Mouse (Mus musculus) monocyte, adult 5-6 weeks (primary cell): ENCODE measurements around the gene Mprip. TPM values are rescaled to one million over a fixed set of nuclear protein-coding genes. Genes with fewer than 3 reads are reported as not detected.

Experiments
- ATAC-seq: fragments of 153-309, 156-312 bp; replicated peaks from 2 replicates; pipeline ENCODE4 v1.8.0; 2017; ENCODE audit warnings: mild to moderate bottlenecking; ENCODE audit not compliant: low TSS enrichment, insufficient number of reproducible peaks, severe bottlenecking, poor library complexity, low FRiP score
- total RNA-seq: library from RNA; stranded (forward); fragments of 200-1000, 200-491, 200-594 nt; gene quantifications from 3 replicates; pipeline ENCODE4 v1.2.3, GENCODE M21; 2017

Gene Mprip
- total RNA-seq, 1 experiment from 2014 or later = 38.2 TPM

DNA sequence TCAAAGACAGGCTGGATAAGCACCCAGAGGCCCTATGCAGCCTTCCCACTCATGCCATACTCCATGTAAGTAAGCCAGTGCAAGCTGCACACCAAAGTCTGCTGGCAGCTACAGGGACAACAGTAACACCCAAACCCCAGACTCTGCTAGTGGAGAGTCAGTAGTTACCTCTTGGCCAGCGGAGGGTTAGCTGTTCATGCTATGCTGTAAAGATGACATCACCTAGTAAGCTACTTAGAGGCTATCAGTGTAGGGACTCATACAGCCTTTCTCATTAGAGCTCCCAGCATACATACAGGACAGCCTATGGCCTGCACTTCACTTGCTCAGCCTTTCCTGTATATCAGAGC lies 117.7 kb downstream of the Mprip start:
- no peak for ATAC-seq

DNA sequence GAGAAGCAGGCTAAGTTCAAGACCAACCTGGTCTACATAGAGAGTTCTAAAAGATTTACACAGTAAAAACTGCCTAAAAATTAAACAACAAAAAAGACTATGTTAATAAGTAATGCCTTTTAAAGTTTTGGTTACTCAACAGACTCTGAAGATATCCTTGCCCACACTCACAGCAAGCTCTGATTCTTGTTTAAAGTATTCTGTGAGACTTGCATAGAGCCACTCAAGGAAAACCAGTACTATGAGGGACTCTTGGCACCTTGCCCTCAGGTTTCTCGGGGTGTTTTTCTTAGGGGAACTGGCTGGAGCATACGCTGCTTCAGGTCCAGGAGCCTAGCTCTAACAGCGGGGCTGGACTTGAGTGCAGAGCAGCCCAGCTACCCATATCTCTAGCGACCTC lies 118.3 kb downstream of the Mprip start:
- no peak for ATAC-seq

DNA sequence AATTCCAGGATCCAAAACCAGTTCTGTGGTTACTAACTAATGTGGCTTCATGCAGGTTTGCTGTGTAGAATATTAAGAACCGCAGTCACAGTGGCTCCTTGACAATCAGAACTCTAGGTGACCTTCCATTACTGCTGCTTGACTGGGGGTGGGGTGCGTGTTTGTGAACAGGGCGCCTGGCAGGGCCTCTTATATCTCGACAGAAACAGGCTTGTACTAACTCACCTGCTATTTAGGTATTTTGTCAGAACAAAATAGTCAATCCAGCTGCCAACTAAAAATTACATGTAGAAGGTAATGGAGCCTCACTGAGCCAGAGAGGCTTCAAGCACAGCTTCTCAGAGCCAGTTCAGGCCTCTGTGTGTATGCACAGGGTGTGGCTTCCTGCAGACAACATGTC lies 119.1 kb downstream of the Mprip start:
- no peak for ATAC-seq

DNA sequence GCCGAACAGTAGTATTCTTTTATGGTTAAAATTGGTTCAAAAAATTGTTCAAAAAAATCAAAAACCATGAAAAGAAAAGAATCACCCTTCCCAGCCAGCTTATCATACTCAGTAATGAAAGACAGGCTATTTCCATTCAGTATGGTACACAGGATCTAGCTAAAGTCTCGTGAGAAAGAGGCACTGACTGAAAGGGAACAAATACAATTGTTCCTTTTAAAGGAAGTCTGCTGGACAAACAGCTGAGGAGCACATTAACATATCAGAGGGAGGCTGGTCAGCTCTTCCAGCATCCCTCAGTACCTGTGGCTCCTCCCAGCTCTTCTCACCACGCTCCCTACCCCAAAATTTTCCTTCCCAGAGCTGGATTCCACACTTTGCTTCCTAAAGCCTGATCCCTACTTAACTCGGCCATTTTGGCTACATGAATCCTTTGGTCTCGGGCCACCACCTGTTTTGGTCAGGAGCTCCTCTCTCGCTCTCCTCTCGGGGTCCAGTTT lies 121.0 kb downstream of the Mprip start:
- no peak for ATAC-seq

DNA sequence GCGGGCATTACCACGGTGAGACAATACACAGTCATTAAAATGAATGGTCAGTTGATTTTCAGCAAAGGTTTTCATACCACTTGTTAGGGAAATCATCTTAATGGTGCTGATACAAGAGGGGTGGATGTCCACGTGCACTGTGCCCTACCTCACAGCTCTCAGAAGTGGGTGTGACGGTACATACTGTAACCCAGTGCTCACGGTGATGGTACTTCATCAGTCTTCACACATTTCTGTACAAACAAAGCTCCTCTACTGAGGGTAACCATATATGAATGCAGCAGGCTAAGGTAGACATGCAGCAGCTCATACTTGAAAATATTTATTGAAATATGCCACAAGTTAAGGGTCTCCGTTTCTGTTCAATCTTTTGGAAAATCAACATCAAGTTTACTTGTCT lies 122.5 kb downstream of the Mprip start:
- ATAC-seq = no peak

DNA sequence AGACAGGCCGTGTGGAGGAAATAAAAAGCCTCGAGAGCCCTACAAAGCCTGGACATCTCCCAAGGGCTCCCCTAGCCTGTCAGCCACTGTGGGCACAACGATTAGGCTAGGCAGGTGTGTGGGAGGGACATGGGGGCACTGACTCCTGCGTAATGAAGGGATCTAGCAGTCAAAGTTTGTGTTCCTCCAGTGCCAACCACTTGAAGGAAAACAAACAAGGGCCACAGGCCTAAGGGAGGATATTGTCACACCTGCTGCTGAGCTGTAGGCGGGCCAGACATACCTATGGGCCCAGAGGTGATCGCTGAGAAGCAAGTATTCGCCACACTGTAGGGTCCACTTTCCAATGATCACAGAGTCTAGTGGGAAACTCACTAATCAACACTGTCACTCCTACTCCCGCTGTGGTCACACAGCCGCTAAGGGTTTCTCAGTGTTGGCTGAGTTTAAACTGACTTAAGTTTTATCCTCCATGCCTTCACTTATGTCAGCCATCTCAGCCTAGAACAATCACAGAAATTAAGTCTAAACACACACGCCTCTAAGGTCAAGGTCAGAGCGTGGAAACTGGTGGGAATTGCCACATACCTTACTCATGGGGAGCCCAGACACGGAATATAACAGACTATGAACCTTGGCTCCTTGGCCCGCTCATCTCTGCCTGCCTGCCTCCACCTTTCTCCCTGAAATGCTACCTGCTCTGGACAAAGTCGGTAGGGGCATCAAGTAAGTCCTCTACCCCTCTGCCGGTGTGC lies 125.5 kb downstream of the Mprip start:
- ATAC-seq = no peak

DNA sequence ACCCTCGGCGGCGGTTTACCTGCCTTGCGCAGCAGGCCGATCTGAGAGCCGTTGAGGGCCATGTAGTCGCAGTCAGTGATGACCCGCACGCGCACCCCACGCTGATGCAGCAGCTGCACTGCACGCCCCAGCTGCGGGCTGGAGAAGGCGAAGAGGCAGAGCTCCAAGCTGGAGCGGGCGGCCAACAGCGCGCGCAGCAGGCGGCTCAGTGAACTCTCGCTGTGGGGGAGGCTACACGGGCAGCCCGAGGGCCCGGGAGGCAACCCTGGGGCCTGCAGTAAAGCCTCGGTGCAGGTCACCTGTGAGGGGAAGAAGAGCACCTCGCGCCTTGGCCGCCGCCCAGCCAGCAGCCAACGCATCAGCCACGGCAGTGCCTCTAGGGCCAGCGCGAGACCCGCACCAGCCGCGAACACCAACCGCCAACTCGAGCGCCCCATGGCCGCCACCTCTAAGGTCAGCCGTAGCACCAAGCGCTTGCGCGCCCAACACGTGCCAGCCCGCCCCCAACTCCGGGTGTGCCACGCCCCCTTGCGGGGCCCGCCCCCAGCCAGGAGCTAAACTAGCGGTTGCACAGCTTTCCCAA lies 126.2 kb downstream of the Mprip start, which contains the start of gene Pld6:
TSS of gene Pld6 (minus strand) at position 447 of the 583 bp plus-strand sequence.
- 0 out of 2 replicates have a peak, but pooled peaks have one; percentile 7 for ATAC-seq

DNA sequence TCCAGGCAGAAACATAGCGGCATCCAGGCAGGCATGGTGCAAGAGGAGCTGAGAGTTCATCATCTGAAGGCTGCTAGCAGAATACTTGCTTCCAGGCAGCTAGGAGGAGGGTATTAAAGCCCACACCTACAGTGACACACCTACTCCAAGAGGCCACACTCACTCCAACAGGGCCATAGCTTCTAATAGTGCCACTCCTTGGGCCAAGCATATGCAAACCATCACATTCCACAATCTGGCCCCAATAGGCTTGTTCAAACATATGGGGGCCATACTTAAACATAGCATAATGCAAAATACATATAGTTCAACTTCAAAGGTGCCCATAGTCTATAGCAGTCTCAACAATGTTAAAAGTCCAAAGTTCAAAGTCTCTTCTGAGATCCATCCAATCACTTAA lies 128.2 kb downstream of the Mprip start:
- ATAC-seq = no peak

DNA sequence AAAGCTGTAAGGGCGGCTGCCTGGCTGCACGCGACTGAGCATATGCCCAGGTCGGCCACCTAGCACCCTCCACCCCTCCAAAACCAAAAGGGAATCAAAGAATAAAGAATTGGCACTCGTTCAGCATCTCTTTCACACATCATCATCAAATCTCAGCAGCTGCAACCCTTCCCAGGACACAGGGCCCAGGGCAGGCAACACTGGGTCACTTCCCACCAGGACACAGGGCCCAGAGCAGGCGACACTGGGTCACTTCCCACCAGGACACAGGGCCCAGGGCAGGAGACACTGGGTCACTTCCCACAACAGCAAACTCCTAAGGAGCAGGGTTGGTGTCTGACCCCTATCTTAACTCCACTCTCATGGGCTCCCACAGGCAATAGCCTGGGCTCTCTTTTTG lies 132.3 kb downstream of the Mprip start:
- ATAC-seq = no peak

DNA sequence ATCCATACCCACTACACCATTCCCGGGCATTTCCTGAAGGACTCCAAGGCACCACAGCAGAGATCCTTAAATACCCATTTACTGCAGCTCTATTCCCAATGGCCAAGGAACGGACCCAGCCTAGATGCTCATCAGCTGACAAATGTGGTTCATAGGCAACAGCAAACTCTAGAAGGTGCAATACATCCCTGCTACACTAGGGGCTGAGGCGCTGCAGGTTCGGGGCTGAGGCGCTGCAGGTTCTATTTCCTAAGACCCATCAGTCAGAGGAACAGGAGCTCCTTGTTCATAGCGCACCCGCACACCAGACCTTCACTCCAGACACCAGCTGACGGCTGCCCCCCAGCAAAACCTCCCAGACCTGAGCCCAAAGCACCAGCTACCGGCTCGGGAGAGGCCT lies 139.3 kb downstream of the Mprip start:
- no peak for ATAC-seq

DNA sequence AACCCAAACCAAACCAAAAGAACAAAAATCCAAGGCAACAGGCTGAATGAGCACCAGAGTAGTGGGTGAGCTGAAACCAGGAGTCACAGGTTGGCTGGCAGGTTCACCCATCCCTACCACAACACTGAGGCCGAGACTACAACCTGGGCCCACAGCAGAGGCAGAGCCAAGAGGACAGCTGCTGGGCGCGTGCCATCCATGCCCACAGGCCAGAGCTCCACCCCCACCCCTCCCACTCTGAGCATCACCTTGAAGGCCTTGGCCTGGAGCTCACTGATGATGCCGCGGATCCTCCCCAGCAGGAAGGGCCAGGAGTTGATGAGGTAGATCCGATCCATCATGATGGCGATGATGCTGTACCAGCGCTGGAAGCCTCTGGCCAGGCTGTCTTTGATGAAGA lies 140.8 kb downstream of the Mprip start:
- no peak for ATAC-seq

DNA sequence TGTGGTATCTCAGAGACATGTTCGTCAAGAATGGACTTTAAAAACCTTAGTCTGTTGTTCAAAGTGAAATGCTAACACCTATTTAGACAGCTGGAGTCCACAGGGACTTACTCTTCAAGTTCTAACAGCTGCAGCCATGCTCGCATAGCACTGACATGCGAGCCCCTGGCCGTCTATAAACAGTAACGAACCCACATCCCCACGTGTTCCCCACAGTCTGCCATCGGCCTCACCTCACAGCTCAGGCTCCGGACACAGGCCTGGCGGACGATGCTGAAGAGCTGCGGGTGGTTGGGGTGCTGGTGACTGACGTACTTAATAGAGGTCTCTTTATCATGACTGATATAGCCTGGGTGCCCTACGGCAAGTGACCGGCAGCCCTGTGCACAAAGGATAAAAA lies 142.4 kb downstream of the Mprip start:
- ATAC-seq = no peak

DNA sequence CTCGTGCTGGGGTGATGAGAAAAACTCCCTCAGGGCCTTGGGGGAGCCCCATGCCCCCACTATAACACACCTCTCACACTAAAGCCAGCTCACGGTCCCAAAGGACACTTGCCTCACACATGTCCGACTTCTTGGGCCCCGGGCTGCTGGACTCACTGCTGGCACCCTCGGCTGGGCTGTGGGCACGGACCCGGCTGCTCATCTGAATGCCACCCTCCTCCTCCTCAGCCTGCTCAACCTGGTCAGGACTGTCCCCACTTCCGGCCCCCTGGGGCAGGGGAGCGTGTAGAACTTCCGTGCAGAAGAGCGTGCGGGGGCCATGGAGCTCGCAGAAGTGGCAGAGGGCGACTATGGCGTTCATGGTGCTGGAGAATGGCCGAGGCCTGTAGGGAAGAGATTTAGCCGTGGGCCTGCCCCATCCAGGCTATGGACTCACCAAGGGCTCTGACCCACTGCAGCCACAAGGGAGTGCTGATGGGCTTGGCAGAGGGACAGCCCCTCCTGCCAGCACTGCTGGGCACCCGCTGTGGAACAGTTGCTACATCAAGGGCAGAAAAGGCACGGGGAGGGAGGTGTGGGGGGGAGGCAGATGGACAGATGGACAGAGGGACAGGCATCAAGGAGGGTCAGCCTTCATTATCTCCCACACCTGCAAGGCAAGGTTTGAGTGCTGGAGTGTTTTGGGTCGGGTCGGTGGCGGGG lies 143.5 kb downstream of the Mprip start:
- no peak for ATAC-seq

DNA sequence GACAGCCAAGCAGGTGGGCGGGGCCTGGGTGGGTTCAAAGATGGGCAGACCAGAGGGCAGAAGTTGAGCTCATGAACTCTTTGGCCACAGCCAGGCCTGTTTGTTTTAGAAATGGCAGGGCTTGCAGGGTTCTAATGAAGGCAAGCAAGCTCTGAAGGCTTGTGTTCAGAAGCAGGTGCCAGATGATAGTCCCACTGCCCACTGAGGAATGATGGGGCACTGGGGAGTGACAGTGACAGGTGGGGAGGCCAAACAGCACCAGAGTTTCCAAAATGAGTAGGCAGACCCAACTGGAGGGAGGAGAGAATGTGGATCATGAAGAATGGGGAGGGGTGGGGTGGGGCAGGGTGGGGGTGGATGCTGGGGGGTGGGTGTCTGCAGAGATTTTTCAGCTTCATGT lies 144.2 kb downstream of the Mprip start:
- no peak for ATAC-seq

DNA sequence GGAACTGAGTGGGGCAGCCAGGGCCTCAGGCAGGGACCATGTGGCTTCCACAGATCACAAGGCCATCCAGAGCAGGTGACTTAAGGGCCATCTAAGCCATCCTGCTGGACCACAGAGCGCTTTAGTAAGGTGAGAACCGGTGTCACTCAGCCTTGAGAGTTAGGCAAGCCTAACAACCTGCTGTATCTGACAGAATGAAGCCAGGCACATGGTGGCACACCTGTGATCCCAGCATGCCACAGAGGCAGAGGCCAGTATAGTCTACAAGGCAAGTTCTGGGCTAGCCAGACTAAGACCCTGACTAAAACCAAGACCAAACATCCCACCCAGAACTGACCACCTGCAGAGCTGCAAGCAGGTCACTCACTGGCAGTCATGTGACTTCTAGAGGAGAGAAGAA lies 144.6 kb downstream of the Mprip start:
- ATAC-seq = no peak

DNA sequence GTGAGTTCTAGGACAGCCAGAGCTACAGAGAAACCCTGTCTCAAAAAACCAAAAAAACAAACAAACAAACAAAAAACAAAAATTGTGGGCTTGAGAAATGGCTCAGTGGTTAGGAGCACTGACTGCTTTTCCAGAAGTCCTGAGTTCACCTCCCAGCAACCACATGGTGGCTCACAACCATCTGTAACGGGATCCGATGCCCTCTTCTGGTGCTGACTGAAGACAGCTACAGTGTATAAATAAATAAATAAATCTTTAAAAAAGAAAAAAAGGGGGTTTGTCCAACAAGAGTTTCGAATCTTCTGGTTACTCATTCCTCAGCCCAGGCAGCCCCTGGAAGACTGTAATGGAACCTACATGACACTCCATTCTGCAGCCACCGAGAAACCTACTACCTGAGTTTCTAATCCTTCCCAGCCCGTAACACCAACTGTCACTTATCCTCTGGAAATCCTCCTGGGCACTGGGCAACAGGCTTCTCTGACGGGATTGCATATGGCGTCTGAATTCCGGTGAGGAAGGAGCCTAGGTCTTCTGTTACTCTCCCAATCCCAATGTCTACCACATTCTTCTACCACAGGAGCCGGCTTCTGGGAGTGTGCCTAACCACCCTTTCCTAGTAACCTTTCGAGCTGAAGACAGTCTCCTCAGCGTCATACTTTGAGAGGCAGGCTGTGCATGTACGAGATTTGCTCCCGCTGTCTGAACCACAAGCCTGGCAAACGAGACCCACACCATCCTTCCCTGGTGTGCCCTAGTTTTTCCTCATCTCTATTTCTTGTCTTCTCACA lies 147.3 kb downstream of the Mprip start:
- ATAC-seq = no peak

DNA sequence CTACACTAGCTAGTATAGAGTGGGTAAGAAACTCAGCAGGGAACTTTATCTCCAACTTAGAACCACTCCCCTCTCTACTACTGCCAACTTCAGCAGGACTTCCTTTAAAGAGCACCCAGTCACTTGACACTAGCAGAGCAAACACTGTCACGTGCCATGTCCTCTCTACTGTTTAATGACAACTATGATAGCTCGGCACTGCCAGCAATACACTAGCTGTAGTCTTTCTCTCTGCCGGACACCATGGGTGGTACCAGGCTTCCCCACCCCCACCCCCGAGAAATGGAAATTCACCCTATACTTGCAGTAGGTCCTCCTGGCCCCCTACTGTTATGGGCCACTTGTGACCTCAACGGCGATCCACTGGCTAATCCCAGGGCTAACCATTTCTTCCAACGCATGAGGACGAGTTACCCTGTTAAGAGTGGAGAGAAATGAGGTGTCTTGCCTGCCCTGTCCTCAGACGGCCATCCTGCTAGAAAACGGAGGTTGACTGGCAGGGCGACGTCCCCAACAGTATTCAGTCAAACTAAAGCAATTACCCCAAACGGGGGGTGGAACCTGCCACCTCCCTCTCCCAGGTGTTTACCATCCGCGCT lies 148.1 kb downstream of the Mprip start:
- ATAC-seq = peak; percentile 61

DNA sequence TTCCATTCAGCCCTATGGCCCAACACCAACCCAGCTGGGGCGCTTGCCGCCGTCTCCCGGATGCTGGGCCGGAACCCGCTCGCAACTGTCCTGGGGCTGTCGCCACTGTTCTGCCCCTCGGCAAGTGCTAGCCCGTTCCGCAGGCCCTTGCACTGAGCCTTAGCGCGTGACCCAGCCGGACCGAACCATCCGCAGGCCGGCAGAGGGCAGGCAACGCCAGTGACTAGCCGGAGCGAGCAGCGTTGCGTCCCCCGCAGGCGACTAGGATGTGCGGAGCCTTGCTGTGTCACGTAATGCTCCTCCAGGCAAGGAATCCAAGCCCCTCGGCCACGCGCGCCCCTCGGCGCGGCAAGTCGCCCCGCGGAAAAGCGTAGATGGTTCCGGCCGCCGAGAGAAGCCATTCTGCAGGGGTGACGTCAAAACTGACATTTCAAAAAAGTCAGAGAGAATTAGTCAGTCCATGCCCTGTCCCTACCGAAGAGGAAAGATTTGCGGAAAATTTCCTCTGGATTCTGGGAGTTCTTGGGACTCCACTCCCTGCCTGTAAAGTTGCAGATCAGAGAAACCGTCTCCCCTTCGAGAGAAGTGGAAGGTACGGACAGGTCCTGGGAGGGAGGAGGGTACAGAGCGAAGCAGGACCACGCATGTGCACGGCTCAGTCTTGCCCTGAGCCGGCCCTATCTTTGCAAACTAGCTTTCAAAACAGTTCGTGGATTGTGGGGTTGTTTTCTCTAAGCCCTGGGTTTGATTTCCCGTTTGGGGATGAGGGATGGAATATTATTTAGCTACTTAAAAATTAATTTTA lies 148.8 kb downstream of the Mprip start, which contains the start of gene Flcn:
TSS of gene Flcn (minus strand) at position 347 of the 805 bp plus-strand sequence.
- peak; percentile 79 for ATAC-seq
